Mouse (Mus musculus): ENCODE results near the gene Gm9857.

Gene Gm9857

DNA sequence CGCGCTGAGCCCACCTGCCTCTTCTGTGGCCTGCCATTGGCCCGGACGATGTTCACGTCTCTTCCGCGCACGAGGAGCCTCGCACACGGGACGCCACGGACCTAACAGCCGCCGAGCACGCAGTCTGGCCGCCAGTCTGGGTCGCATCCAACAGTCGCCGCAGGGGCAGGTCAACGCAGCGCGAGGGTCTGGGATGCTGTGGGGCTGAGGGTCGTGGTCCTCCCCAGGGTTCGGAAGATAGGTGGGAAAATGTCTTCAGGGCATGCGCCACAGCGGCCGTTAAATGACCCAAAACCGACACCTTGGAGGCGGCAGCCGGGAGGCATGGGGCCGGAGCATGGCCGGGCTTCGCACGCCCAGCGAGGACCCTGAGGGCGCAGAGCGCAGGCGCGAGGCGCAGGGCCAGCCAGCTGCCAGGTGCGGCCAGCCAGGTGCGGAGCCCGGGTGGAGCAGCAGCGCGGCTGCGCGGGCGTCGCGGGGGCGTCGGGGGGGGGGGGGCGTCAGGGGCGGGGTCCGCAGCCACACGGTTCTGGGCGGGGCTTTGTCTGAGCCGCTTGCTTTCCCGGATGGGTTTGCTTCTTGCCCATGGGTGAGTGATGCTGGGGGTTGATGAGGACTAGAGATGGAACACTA is at the start of gene Gm9857:
Gm9857 (minus strand) TSS at position 445 of the 633 bp plus-strand sequence.
- no peak for DNase-seq (ENCODE audit: low read depth, low spot score)

DNA sequence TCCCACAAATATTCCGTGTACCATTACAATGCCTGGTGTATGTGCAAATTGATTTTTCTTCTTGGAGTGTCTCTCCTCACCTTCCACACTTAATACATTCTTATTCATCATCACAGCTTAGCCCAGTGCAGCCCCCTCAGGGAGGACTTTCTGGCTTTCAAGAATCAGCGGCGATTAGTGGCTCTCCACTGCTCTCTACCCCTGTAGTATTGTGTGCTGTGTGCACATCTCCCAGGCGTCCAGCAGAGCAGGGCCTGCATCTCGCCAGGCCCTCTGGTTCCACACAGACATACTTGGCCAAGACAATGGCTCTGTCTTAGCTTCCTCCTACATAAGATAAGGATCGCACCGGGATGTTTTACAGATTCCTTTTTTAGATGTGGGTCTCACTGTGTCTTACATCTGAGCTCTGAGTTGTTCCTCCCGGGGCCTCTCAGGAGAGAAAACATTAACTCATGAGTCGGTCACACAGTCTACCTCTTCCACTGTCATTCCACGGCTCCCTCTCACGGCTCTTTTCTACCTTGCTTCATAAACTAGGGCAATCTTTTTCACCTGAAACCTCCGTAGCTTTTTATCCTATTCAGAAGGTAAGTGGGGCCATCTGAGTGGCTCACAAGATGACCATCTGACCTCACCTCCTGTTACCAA is 46.9 kb upstream of the Gm9857 start:
- no peak for DNase-seq (ENCODE audit: low read depth, low spot score)

DNA sequence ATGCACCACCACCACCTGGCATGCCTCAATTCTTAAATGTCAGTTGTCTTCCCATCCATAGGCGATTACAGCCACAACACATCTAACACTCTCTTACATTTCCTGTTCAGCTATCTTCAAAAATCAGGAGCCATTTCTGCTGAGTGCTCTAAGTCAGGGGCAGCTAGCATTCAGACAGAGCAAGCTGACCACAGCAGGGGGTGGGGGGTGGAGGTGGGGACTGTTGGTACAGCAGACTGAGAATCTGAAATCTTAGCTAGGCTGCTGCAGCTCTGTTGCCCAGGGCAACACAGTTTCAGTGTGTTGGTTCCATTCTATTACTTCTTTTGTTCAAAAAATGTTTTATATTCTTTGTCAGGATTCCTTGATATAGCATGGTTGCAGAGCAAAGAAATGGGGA is 46.3 kb upstream of the Gm9857 start:
- no peak for DNase-seq (ENCODE audit: low read depth, low spot score)

DNA sequence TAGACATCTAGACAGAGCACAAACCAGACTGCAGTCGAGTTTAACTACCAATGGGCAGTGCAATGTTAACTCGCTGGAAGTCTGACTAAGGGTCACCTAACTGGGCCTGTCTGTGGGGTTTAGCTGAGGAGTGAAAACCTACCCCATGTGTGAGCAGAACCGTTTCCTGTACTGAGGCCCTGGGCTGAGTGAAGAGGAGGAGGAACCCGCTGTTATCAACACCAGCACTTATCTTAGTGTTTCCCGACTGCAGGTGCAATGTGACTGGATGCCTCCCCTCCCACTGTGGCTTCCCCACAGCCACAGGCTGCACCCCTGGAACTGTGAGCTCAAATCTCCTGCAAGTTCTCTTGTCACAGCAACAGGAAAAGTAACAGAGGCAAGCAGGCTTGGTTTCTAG is 43.7 kb upstream of the Gm9857 start:
- no peak for DNase-seq (ENCODE audit: low read depth, low spot score)

DNA sequence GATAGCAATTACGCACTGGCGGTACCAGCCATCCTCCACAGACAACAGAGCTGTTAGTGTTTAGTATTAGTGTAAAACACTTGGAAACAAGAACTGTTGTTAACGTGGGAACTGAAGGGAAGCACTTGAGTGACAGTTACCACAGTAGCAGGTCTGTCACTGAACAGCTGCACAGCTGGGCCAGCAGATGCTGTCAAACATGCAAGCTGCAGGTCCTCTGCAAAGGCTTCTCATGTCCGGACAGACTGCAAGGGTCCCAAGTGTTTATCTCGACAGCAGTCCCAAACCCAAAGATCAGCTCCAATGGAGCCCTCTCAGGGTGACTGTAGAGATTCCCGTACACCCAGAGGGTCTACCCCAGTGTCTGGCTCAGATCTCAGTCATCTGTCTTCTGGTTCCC is 41.7 kb upstream of the Gm9857 start:
- DNase-seq (ENCODE audit: low read depth, low spot score): no peak

DNA sequence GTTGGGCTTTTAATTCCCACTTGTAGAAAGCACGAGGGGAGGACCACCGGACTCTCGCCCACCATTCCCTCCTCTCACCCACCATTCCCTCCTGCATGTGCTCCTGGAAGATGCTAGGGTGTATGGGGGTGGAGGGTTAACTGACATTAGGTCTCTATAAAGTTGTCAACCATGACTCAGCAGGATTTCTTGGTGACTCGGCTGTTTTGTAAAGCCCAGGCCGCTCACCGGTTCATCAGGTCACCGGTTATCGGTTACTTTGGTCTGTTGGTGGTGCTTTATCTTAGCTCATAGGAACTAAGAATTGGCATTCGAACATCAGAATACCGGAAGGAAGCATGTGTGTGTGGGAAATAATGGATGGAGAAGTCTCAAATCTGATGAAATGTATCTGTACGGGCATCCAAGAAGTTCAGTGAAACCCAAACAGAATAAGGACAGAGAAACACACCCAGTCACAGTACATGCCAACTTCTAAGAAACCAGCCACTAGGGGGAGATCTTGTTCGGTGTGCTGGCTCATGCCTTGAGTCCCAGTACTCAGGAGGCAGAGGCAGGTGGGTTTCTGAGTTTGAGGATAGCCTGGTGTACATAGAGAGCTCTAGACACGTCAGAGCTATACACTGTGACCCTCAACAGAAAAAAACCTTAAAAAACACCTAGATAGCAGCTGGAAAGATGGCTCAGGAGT is 37.2 kb upstream of the Gm9857 start:
- no peak for DNase-seq (ENCODE audit: low read depth, low spot score)

DNA sequence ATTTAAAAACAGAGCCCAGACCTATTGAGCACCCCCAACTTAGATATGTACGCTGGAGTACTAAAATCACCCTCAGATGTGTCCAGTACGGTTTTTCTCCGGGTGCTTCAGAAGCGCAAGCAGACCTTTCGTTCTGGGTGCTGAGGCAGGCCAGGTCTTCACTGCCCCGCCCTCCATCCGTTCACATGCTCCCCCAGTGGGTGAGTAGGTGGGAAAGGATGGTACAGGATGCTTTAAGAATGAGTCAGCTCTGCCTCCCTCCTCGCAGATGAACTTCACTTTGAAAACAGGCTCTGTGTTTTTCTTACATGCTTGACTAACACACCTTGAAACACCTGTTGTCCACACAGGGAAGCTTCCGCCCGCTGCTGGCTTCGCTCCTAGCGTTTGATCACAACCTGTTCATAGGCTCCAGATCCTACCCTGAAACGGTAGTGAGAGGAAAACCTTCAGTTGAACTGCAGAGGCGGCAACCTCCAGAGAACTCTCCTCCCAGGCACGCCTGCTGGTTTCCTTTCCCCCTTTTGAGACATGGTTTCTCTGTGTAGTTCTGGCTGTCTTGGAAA is 34.8 kb upstream of the Gm9857 start:
- no peak for DNase-seq (ENCODE audit: low read depth, low spot score)

DNA sequence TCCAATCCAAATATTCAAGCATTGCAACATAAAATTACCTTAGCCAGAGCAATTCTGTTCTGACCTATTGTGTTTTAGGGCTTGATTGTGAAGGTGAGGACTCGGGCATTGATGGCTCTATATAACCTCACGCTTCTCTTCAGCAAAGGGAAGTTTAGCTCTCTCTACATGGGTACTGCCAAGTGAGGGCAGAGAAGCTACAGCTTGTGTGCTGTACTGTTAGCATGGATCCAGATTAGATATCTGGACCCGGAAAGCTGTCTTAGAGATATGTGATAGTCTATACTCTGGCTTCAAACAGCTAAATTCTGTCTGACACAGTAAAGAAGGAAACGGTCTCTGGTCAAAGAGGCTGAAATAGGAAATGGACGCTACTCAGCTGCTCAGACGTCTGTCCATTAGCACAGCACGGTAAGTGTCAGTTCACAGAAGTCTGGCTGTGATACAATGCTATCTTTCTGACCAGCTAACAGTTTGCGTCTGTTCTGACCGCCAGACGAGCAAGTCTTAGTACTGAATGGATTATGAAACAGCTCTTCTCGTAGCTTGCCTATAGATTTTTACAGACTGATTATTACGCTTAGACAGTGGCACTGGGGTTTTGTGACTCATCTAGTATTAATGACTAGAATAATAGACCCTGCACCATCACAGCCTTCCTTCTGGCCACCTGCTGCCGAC is 33.9 kb upstream of the Gm9857 start:
- DNase-seq (ENCODE audit: low read depth, low spot score): no peak

DNA sequence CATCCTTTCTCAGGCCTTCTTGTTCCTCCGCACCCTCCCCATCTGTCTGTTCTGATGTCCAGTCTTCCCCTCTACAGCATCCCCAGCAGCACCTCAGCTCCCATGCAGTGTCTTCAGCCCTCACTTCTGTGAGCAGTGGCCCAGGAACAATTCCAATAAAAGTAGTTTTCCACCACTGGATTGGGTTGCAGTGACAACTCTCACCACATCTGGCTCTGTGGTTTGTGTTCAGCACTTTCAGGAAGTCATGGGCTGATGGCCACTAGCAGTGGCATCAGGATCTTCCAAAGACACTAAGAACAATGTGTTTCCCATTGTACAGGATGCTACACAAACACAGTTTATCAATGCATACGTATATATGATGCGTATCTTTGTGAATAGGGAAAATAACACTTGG is 25.8 kb upstream of the Gm9857 start:
- no peak for DNase-seq (ENCODE audit: low read depth, low spot score)

DNA sequence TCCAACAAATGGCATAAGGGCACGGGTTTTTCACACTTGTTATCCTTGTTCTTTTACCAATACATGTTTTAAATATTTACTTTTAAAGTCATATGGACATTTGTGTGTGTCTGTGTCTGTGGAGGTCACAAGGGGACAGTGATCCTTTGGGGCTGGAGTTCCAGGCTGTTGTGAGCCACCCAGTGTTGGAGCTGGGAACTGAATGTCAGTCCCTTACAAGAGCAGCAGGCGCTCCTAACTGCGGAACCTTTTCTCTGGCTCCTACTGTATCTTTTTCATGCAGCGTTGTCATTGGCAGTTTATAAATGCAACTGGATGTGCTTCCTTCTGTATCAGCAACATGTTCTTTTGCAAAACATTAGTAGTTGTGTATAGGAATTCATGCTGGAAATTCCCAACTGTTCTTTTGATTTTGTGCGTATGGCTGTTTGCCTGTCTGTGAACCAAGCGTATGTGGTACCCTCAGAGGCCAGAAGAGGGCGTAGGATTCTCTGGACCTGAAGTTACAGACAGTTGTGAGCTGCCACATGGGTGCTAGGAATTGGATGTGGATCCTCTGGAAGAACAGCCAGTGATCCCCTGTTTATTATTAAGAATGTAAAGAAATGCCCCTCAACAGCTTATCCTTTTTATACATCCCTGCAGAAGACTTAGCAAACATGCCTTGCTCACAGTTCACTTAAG is 24.3 kb upstream of the Gm9857 start:
- DNase-seq (ENCODE audit: low read depth, low spot score): no peak

DNA sequence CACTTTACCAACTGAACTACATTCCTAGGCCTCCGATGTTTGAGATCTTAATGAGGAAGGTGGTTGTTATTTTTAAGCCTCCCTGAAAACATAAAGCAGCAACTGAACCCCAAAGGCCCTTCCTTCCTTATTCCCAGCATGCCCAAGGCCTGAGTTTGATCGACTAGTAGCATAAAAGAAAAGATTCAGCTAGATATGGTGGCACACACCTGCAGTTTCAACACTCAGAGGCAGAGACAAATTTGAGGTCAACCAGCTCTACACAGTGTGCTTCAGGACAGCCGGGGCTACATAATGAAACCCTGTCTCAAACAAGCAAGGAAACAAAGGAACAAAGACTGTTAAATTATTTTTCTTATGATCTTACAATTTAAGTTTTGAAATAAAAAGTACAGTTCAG is 23.5 kb upstream of the Gm9857 start:
- no peak for DNase-seq (ENCODE audit: low read depth, low spot score)

DNA sequence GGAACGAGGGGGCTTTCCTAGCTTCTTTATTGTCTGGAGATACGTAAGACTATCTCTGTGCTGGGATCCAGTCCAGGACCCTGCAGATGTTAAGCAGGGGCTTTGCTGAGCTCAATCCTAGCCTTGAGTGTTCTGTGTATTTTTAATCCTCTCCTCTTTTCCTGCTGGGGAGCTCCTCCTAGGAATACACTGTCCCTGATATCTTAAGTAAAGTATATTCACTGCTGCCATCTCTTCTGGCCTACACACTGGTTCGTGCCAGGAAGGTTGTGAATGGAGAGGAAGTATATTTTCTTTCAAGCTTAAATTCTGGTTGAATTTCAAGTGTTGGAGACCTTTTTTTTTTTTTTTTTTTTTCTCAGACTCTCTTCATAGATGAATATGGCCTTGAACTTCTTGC is 23.0 kb upstream of the Gm9857 start:
- no peak for DNase-seq (ENCODE audit: low read depth, low spot score)

DNA sequence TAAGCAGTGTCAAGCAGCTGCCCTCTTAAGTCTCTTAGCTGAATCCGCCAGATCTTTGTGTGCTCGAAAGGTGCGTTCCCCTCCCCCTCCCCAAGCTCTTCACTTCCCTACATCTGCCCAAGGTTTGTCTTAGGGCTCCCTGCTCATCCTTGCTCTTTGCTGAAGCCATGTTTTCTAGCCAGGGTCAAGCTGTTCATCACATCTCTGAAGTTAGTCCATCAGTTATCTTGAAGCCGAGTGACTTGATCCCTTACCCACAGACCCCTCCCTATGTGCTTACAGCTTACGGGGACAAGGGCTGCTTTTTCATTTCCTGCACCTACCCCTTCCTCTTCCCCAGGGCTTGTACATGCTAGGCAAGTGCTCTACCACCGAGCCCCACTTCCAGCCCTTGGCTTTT is 21.4 kb upstream of the Gm9857 start:
- no peak for DNase-seq (ENCODE audit: low read depth, low spot score)

DNA sequence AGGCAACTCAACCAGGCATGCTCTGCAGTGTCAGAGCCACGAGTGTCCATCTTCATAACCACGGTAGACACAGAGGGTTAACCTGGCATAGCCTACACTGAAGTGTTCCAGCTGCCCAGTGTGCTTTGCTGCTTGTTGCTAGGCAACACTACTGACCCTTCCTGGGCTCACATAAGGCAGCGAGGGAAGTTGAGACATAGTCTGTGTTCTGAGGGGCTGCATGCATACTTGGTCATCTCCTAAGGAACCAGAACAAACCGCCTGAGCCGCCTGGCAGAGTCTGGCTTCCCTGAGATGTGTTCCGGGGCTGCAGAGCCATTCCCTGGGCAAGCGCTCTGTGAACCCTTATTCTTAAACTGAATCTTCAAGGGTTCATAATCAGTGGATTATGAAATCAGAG is 21.0 kb upstream of the Gm9857 start:
- DNase-seq (ENCODE audit: low read depth, low spot score): no peak

DNA sequence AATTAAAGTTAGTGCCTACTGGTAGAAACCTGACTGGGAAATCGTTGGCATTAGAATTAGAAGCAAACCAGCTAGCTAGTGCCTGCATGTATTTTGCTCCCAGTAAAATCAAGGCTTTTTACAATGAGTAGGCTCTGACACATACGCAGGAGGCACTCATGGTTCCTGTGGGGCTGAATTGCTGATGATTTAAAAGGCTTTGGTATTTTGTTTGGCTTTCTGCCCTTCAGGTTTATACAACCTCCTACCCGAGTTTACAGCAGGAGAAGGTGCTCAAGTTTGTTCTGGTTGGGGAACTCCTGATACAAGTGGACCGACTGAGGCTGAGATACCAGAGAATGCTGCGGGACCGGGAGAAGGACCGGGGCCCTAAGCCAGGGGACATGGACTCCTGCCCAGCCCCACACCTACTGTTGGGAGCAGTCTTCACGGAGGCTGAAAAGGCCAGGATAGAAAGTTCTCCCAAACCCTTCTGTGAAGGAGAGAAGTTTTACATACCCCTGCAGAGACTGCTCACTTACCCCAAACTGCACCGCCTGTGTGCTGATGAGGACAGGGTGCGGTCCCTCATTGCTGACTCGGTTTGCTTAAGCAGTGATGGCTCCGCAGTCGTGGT is 19.5 kb upstream of the Gm9857 start:
- DNase-seq (ENCODE audit: low read depth, low spot score): no peak

DNA sequence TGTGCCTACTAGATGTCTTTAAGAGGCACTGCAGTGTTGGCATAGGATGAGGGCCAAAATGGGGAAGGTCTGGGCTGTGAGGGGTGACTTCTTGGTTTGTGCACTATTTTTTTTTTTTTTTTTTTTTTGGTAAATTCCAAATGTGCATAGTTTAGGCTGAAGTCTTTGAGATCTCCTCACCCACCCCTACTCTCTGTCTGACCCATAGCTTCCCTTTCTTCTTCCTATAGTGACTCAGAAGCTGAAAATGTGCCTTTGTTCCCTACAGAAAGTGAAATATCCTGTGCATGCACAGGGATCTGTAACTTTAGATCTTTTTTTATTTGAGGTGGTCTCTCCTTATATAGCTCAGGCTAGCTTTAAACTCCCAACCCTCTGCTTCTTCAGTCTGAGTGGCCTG is 17.7 kb upstream of the Gm9857 start:
- no peak for DNase-seq (ENCODE audit: low read depth, low spot score)

DNA sequence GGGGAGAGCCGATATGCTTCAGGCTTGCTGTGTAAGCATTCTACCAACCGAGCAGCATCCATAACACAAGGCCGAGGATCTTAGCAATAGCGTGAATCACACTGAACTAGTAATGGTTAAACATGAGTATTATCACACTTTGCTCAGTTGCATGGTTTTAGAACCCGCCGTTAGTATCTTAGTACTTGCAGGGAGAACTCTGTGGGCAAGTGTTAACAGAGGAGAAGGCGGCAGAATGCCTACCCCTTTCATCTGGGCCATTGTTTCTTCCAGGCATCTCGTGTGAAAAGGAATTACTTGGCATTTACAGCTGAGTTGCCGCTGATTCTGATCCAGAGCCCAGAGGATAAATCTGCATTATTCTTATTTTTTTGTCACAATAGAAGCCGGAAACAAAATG is 751 bp upstream of the Gm9857 start:
- DNase-seq (ENCODE audit: low read depth, low spot score): no peak

DNA sequence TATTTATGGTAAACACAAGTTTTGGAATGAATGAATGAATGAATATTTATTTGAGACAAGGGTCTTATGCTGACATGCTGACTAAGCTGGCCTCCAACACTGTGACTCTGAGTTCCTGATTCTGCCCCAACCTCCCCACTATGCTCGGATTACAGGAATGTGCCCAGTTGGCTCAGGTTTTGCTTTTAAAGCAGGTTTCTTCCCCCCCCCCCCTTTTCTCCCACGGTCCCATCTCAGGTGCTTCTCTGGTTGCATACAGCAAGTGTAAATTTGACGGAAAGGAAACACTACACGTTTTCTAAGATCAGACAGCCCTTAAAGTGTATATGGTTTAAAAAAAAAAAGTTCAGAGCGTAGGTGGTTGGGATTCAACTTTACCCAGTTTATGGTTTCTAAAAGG is 672 bp downstream of the Gm9857 start, which contains the start of gene Henmt1:
Henmt1 (plus strand) TSS at position 301 of the 400 bp plus-strand sequence.
- DNase-seq (ENCODE audit: low read depth, low spot score): no peak

DNA sequence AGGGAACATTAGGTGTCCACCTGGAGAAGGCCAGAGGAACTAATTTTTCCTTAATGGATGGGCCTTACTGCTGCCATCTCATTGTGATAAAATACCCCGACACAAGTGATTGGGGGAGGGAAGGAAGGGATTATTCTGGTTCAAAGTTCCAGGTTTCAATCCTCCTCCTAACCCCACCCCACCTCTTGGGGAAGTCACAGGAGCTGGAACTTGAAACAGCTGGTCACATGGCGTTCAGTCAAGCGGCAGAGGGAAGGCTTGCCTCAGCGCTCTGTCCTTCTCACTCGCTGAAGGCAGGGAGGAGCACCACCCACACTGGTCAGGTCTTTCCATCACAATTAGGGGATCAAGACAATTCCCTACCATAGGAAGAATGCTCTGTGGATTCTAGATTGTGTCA is 1.6 kb downstream of the Gm9857 start:
- DNase-seq (ENCODE audit: low read depth, low spot score): no peak

DNA sequence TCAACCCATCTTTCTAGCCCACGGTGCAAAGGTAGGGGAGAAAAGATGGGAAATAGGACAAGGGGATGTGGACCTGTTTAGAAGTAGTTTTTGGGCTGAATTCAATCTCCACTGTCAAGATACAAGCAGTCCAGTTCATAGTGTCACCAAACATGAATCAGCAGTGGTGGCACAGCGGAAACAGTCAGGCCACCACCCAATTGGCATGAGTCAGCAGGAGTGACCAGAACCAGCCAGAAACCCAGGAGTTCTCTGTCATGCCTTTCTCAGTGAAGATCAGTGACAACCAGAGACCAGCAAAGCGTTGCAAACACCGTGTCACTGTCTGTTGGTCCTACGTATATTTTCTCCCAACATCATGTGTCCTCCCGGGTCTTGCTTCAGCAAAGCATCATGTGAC is 6.7 kb downstream of the Gm9857 start:
- no peak for DNase-seq (ENCODE audit: low read depth, low spot score)

DNA sequence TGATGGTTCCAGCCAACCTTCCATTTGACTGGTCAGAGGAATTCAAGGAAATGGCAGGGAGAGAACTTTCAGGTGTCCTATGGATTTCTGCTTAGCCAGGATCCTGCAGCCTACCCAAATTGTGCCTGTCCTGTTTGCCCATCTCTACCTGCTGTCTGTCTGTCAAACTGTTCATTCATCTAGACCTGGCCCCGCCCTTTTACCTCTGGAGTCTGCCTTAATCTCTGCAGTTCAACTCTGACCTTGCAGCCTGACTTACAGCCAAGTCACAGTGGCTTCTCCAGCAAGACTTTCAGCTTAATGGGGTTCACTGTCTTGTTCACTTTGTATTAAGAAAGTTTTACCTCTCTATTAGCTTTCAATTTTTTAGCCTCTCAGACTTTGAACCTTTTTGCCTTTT is 13.9 kb downstream of the Gm9857 start:
- DNase-seq (ENCODE audit: low read depth, low spot score): no peak
